Mouse (Mus musculus) limb, embryonic 10.5 days (tissue): ENCODE measurements around the gene Chchd3. TPM values are rescaled to one million over a fixed set of nuclear protein-coding genes. Genes with fewer than 3 reads are reported as not detected.

Experiments used
- DNase-seq: peaks from one replicate; pipeline ENCODE4 v3.0.0-alpha.2; 2017; ENCODE audit warnings: low spot score
- H3K27ac ChIP-seq: fragments of 300-500 bp; sonication (generic); 2 replicates; pipeline ENCODE4 v1.5.1; 2016; ENCODE audit warnings: mild to moderate bottlenecking
- H3K27me3 ChIP-seq: fragments of 300-500 bp; sonication (generic); 2 replicates; pipeline ENCODE4 v1.6.1; 2016; ENCODE audit warnings: low read depth, mild to moderate bottlenecking; ENCODE audit not compliant: poor library complexity, severe bottlenecking
- H3K36me3 ChIP-seq: fragments of 300-500 bp; sonication (generic); 2 replicates; pipeline ENCODE4 v1.6.1; 2016; ENCODE audit warnings: mild to moderate bottlenecking, moderate library complexity
- H3K4me1 ChIP-seq: fragments of 300-500 bp; sonication (generic); 2 replicates; pipeline ENCODE4 v1.6.1; 2016
- H3K4me3 ChIP-seq: fragments of 300-500 bp; sonication (generic); 2 replicates; pipeline ENCODE4 v1.5.1; 2016; ENCODE audit warnings: mild to moderate bottlenecking, moderate library complexity
- H3K9me3 ChIP-seq: fragments of 300-500 bp; sonication (generic); replicated peaks from 2 replicates; pipeline ENCODE4 v1.6.1; 2016; ENCODE audit warnings: mild to moderate bottlenecking
- WGBS: fragments of 180-500 bp; shearing (Covaris S2); methylation state at CpG from one replicate; pipeline ENCODE4 v1.1.7; 2016; 5-methylcytosine and 5-hydroxymethylcytosine counted together
- polyA plus RNA-seq: library from polyadenylated mRNA; unstranded; fragments of >200 nt; fragmentation: Nextera tagmentation; extraction: Ambion mirVana; gene quantifications from 2 replicates; pipeline ENCODE4 v1.2.1, GENCODE M21; 2016

The Chchd3 gene
- polyA plus RNA-seq, 1 experiment from 2014 or later, result 107 TPM

GRCm38 (mm10) chr6:32894100-32894499, 166.0 kb downstream of the Chchd3 start:
- 80% methylated on average over 2 of the region's 2 CpGs for WGBS
- Histone ChIP-seq H3K27ac (no peak overlapping the region), H3K9me3 (no peaks in the 10 kb centered on the region), H3K4me1 (no peaks in the 10 kb centered on the region), H3K4me3 (no peak overlapping the region), H3K36me3 (no peaks in the 10 kb centered on the region), H3K27me3 (no peaks in the 10 kb centered on the region)
- no peak for DNase-seq

GRCm38 (mm10) chr6:32890726-32891125, 169.3 kb downstream of the Chchd3 start:
- no peaks in the 10 kb centered on the region for H3K9me3 ChIP-seq

DNA sequence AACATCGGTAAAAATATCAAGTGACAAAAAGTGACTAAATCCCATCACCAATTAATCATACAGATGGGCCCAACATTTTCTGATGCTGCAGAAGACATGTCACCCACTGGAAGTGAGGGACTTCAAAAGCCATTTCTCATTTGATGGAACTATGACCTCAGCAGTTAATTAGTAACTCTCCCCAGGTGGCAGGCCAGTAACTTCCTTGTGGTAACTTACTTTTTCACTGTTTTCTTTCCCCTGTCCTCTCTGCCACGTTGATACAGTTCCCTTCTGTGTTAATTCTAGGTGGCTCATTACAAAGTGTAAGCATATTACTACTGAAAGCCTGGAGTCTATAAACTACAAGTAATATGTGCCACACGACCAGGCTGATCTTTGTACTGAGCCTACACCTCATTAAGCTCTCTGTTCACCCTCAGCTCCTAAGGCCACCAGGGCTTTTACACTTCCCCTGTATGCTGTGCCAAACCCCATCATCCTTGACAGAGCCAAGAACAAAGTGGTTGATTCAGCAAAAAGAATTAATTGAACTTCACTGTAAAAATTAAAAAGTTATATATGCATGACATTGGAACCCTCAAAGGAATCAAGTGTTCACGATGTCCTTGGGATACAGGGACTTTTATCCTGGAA, 171.0 kb downstream of the Chchd3 start:
- no peaks in the 10 kb centered on the region for H3K36me3 ChIP-seq
- 66% methylated on average over 4 of the region's 4 CpGs for WGBS
- no peak for DNase-seq
- no peak overlapping the region for H3K4me3 ChIP-seq
- H3K9me3 ChIP-seq, result no peaks in the 10 kb centered on the region
- no peak overlapping the region for H3K27ac ChIP-seq
- no peaks in the 10 kb centered on the region for H3K27me3 ChIP-seq
- no peaks in the 10 kb centered on the region for H3K4me1 ChIP-seq

More at GRCm38 (mm10) chr6:32890726-32891125, 169.3 kb downstream of the Chchd3 start:
- Histone ChIP-seq H3K4me1 (no peaks in the 10 kb centered on the region), H3K36me3 (no peaks in the 10 kb centered on the region), H3K27ac (no peak overlapping the region), H3K4me3 (no peak overlapping the region), H3K27me3 (no peaks in the 10 kb centered on the region)
- WGBS, result 92% methylated on average over 4 of the region's 4 CpGs
- no peak for DNase-seq

DNA sequence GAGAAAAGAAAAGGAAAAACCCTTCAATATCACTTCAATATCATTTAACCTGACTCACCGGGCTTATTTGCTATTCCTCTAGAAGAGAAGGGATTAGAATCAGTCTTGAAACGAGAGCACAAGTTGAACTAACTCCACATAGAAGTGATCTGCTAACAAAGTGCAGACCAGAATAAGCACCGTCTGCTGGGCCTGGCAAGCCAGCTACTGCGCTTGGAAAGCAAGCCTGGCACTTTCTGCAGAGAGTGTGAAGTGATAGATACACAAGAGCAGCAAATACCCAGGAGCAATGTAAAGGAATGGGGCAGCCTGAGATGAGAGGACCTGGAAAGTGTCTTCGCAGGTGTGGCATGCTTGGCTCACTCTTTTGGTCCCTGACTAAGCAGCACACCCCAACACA, 181.5 kb downstream of the Chchd3 start:
- DNase-seq, result no peak
- Histone ChIP-seq H3K9me3 (no peaks in the 10 kb centered on the region), H3K4me1 (no peaks in the 10 kb centered on the region), H3K27me3 (no peaks in the 10 kb centered on the region), H3K36me3 (no peaks in the 10 kb centered on the region), H3K27ac (no peak overlapping the region), H3K4me3 (no peak overlapping the region)
- 90% methylated on average over 5 of the region's 5 CpGs for WGBS

GRCm38 (mm10) chr6:32874176-32874575, 185.9 kb downstream of the Chchd3 start:
- 84% methylated on average over 3 of the region's 3 CpGs for WGBS
- H3K27ac ChIP-seq, result no peak overlapping the region
- H3K4me3 ChIP-seq, result no peak overlapping the region
- no peaks in the 10 kb centered on the region for H3K27me3 ChIP-seq
- H3K36me3 ChIP-seq, result peaks cover 2% of the 10 kb centered on the region; the same call in 1 of the 2 replicates
- no peak for DNase-seq
- no peaks in the 10 kb centered on the region for H3K4me1 ChIP-seq
- H3K9me3 ChIP-seq, result no peaks in the 10 kb centered on the region

DNA sequence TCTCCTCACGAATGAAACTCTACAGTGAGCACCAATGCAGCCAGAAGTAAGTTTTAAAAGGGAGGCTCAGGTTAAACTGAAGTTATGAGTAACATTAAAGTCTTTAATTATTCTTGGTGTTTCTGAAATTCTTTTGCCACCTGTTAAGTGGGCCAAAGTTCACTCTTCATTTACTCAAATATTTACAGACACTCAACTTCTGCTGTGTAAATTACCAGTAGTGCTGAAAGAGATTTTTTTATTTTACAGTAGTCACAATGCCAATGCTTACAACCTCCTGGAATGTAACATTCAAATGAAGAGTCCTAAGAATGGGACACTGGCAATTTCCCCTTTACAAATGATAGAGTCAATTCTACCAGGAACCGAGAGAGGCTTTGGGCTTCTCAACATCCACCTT, 187.3 kb downstream of the Chchd3 start:
- H3K9me3 ChIP-seq, result no peaks in the 10 kb centered on the region
- no peak overlapping the region for H3K27ac ChIP-seq
- no peaks in the 10 kb centered on the region for H3K27me3 ChIP-seq
- peaks cover 6% of the 10 kb centered on the region; the same call in 1 of the 2 replicates for H3K36me3 ChIP-seq
- 86% methylated on average over 2 of the region's 2 CpGs for WGBS
- no peak overlapping the region for H3K4me3 ChIP-seq
- DNase-seq, result no peak
- H3K4me1 ChIP-seq, result no peaks in the 10 kb centered on the region

DNA sequence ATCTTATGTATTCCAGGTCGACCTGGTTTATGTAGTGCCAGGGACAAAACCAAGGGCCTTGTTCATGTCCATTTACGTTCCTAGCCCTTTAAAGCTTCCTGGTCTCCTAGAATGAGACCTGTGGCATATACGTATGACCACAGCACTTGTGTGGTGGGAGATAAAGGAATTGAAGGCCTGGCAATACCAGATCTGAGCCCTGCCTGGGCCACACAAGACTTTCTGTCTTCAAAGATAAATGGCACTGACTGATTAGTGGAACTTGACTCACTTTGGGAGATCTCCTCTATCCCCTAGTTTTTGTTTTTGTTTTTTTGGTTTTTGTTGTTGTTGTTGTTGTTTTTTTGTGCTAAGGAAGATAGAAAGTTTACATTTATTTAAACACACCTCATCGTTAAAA, 209.1 kb downstream of the Chchd3 start:
- no peak overlapping the region for H3K4me3 ChIP-seq
- 74% methylated on average over 4 of the region's 4 CpGs for WGBS
- no peaks in the 10 kb centered on the region for H3K36me3 ChIP-seq
- H3K9me3 ChIP-seq, result no peaks in the 10 kb centered on the region
- H3K27me3 ChIP-seq, result no peaks in the 10 kb centered on the region
- no peak overlapping the region for H3K27ac ChIP-seq
- DNase-seq, result no peak
- no peaks in the 10 kb centered on the region for H3K4me1 ChIP-seq

GRCm38 (mm10) chr6:32848974-32849373, 211.1 kb downstream of the Chchd3 start:
- Histone ChIP-seq H3K9me3 (no peaks in the 10 kb centered on the region), H3K4me3 (no peak overlapping the region), H3K27ac (no peak overlapping the region), H3K4me1 (no peaks in the 10 kb centered on the region; the same call in 1 of the 2 replicates), H3K27me3 (no peaks in the 10 kb centered on the region), H3K36me3 (no peaks in the 10 kb centered on the region)
- DNase-seq, result no peak
- 86% methylated on average over 7 of the region's 7 CpGs for WGBS

DNA sequence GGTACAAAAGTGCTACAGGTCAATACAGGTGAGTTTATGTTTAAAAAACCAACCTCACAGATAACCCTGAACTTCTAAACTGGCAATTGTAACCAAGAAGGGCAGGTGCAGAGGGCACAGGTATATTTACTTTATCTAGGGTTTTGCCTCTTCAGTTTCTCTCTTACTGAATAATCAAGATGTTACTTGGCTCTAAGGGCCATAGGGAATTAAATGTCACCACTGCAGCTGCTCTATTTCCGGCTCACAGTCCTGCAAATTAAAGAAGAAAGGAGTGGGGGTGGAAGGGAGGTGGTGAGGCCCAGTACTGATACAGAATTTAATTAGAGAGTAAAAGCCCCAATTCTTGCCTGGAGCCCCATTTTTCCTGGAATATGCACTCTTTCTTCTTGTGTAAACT, 214.6 kb downstream of the Chchd3 start:
- H3K27ac ChIP-seq, result no peak overlapping the region
- no peaks in the 10 kb centered on the region for H3K9me3 ChIP-seq
- H3K4me1 ChIP-seq, result no peaks in the 10 kb centered on the region; the same call in 1 of the 2 replicates
- no peaks in the 10 kb centered on the region for H3K36me3 ChIP-seq
- no peak for DNase-seq
- no peak overlapping the region for H3K4me3 ChIP-seq
- 54% methylated on average over 1 of the region's 1 CpGs for WGBS
- no peaks in the 10 kb centered on the region for H3K27me3 ChIP-seq

DNA sequence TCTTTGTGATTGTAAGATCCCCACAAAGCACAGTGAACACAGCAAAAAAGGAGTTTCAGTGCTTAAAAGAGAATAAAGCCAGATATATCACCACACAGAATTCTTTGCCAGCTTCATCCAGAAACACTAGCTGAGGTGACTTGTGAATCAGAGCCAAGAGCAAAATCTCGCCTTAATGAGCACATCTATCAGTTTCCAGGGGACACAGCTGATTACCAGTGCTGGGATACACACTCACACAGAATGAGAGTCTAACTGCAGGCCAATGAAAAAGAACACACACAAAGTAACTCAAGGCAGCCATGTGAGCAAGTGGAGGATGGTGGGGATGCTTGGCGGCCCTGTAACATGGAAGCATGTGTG, 222.1 kb downstream of the Chchd3 start:
- Histone ChIP-seq H3K9me3 (no peaks in the 10 kb centered on the region), H3K36me3 (peaks cover 17% of the 10 kb centered on the region), H3K27ac (no peak overlapping the region), H3K27me3 (no peaks in the 10 kb centered on the region), H3K4me1 (no peaks in the 10 kb centered on the region), H3K4me3 (no peak overlapping the region)
- DNase-seq, result no peak
- WGBS, result 80% methylated on average over 2 of the region's 2 CpGs

DNA sequence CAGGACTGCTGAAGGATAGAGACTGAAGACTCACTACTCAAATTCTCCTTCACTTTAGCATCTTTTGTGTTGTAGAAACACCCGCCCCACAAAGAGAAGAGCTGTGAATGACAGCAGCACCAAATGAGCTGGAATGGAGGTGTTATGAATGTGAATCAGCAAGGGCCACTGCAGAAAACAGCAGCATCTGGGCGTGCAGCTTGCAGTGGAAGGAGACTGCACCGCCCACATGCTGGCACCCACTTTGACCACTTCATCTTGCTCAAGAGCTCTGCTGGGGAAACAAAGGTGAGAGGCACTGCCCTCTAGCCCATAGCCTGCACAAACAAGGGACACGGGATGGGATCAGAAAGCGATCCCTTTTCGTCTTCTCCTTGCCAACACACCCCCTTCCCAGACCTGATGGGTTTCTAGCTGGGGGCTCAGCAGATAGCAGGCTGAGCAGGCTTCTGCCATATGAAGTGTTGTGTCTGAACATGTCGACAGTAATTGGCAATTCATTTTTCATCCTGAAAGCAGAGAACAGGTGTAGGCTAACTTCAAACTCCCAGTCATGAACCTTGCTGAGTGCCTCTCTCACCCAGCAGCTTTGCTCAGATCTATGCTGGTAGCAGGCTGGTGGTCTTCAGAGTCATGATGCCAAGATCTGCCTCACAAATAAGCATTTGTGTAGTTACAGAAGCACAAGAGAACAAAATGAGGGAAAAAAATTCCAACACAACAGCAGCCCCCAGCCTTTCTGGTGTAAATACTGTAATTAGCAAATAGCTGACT, 222.7 kb downstream of the Chchd3 start:
- Histone ChIP-seq H3K9me3 (no peaks in the 10 kb centered on the region), H3K36me3 (peaks cover 17% of the 10 kb centered on the region), H3K4me3 (no peak overlapping the region), H3K27ac (no peak overlapping the region), H3K4me1 (no peaks in the 10 kb centered on the region), H3K27me3 (no peaks in the 10 kb centered on the region)
- 73% methylated on average over 7 of the region's 7 CpGs for WGBS
- DNase-seq, result no peak

- Histone ChIP-seq H3K36me3 (0 out of 2 replicates have a peak, but pooled peaks cover 2% of the 10 kb centered on the region), H3K4me3 (no peak overlapping the region), H3K27ac (peak overlapping the region; percentile 30; the same call in 1 of the 2 replicates), H3K27me3 (no peaks in the 10 kb centered on the region), H3K4me1 (peaks cover 25% of the 10 kb centered on the region), H3K9me3 (no peaks in the 10 kb centered on the region)
- 86% methylated on average over 12 of the region's 12 CpGs for WGBS
- no peak for DNase-seq
Observed at GRCm38 (mm10) chr6:32823856-32824620, 236.0 kb downstream of the Chchd3 start.

DNA sequence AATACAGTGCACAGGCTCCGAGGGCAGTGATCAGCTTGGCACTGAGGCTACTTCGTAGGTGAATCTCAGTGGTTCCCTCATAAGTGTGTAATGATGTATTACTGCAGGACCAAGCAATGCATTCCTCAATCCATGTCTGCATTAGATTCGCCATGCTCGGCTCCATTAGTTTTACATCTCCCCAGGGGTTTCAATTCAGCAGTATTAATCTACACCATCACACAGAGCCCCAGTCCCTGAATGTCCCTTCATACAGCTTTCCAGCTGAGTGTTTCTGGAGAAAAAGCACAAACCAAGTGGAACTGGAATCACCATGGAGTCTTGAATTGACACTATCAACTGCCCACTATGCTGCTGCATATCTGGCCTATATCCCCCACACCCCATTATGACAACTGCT, 241.1 kb downstream of the Chchd3 start:
- Histone ChIP-seq H3K27me3 (no peaks in the 10 kb centered on the region), H3K4me1 (peaks cover 17% of the 10 kb centered on the region), H3K4me3 (no peak overlapping the region), H3K9me3 (no peaks in the 10 kb centered on the region), H3K36me3 (no peaks in the 10 kb centered on the region), H3K27ac (no peak overlapping the region)
- DNase-seq, result no peak
- 88% methylated on average over 4 of the region's 4 CpGs for WGBS
